Mouse (Mus musculus) stomach, embryonic 14.5 days (tissue): ENCODE measurements around the gene Ercc6. TPM values are rescaled to one million over a fixed set of nuclear protein-coding genes. Genes with fewer than 3 reads are reported as not detected.

Experiments used
- ATAC-seq: fragments of 200-750 bp; cut with Nextera tagmentation; 2 replicates; pipeline ENCODE4 v1.8.0; 2017; ENCODE audit warnings: low read depth, moderate TSS enrichment; ENCODE audit not compliant: insufficient number of reproducible peaks, insufficient read depth, low FRiP score
- H3K27ac ChIP-seq: fragments of 300-500 bp; sonication (generic); 2 replicates; pipeline ENCODE4 v1.5.1; 2014; ENCODE audit warnings: mild to moderate bottlenecking, low read length, moderate library complexity, mixed read lengths
- H3K27me3 ChIP-seq: fragments of 300-500 bp; sonication (generic); 2 replicates; pipeline ENCODE4 v1.6.1; 2014; ENCODE audit warnings: low read length, control low read depth, mixed read lengths; ENCODE audit not compliant: control insufficient read depth, insufficient read depth
- H3K36me3 ChIP-seq: fragments of 300-500 bp; sonication (generic); 2 replicates; pipeline ENCODE4 v1.6.1; 2014; ENCODE audit warnings: mild to moderate bottlenecking, control low read depth, low read length, moderate library complexity, mixed read lengths; ENCODE audit not compliant: control insufficient read depth, insufficient read depth
- H3K4me1 ChIP-seq: fragments of 300-500 bp; sonication (generic); 2 replicates; pipeline ENCODE4 v1.6.1; 2014; ENCODE audit warnings: low read length, control low read depth, mixed read lengths; ENCODE audit not compliant: control insufficient read depth, insufficient read depth
- H3K4me2 ChIP-seq: fragments of 300-500 bp; sonication (generic); replicated peaks from 2 replicates; pipeline ENCODE4 v1.6.1; 2014; ENCODE audit warnings: low read depth, low read length, control low read depth
- H3K4me3 ChIP-seq: fragments of 300-500 bp; sonication (generic); 2 replicates; pipeline ENCODE4 v1.5.1; 2014; ENCODE audit warnings: low read depth, low read length, control low read depth
- H3K9ac ChIP-seq: fragments of 300-500 bp; sonication (generic); replicated peaks from 2 replicates; pipeline ENCODE4 v1.6.1; 2014; ENCODE audit warnings: low read depth, mild to moderate bottlenecking, control low read depth, low read length, moderate library complexity, mixed read lengths
- H3K9me3 ChIP-seq: fragments of 300-500 bp; sonication (generic); 2 replicates; pipeline ENCODE4 v1.6.1; 2016; ENCODE audit warnings: low read depth, low read length, control low read depth; ENCODE audit not compliant: control insufficient read depth
- WGBS: fragments of 180-500 bp; shearing (Covaris S2); extraction: QIAGEN DNeasy Blood & Tissue Kit; methylation state at CpG from one replicate; pipeline ENCODE4 v1.1.7; 2014; 5-methylcytosine and 5-hydroxymethylcytosine counted together
- polyA plus RNA-seq: library from polyadenylated mRNA; unstranded; fragments of >200 nt; fragmentation: Nextera tagmentation; extraction: Ambion mirVana; gene quantifications from 2 replicates; pipeline ENCODE4 v1.2.1, GENCODE M21; 2014

Gene Ercc6
- polyA plus RNA-seq, 1 experiment from 2014 or later, result 18.6 TPM

GRCm38 (mm10) chr14:32534137-32534536 lies 20.8 kb downstream of the Ercc6 start:
- no peaks in the 10 kb centered on the region for H3K27me3 ChIP-seq
- H3K9ac ChIP-seq, result no peak overlapping the region
- H3K27ac ChIP-seq, result no peak overlapping the region
- ATAC-seq, result no peak
- H3K36me3 ChIP-seq, result peaks cover 10% of the 10 kb centered on the region; the same call in 1 of the 2 replicates
- no peaks in the 10 kb centered on the region for H3K4me1 ChIP-seq
- no peak overlapping the region for H3K4me2 ChIP-seq
- no peak overlapping the region for H3K4me3 ChIP-seq
- 75% methylated on average over 5 of the region's 5 CpGs for WGBS
- H3K9me3 ChIP-seq, result no peaks in the 10 kb centered on the region

GRCm38 (mm10) chr14:32536763-32537162 lies 23.4 kb downstream of the Ercc6 start:
- no peak for ATAC-seq
- Histone ChIP-seq H3K4me1 (no peaks in the 10 kb centered on the region), H3K9me3 (no peaks in the 10 kb centered on the region), H3K9ac (no peak overlapping the region), H3K4me2 (no peak overlapping the region), H3K27ac (no peak overlapping the region), H3K27me3 (no peaks in the 10 kb centered on the region), H3K36me3 (peaks cover 16% of the 10 kb centered on the region; the same call in 1 of the 2 replicates), H3K4me3 (no peak overlapping the region)
- 65% methylated on average over 9 of the region's 9 CpGs for WGBS

DNA sequence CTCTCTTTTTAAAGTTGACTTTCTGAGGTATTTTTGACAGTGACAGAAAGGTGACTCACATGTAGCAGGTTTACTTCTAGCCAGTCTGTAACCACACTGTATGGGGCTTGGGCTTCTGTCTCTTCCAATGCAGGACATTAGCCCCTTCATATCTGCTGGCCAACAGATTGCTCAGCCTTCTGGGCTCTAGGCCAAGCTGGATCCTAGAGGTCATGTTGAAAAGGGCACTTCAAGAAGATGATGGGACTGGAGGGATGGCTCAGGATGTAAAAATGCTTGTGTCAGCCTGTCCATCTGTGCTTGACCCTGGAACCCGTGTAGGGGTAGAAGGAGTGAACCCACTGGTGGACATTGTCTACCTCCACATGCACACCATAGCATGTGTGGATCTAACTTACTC lies 24.8 kb downstream of the Ercc6 start:
- Histone ChIP-seq H3K27me3 (no peaks in the 10 kb centered on the region), H3K4me3 (no peak overlapping the region), H3K27ac (no peak overlapping the region), H3K36me3 (peaks cover 23% of the 10 kb centered on the region; the same call in 1 of the 2 replicates), H3K4me2 (no peak overlapping the region), H3K9me3 (no peaks in the 10 kb centered on the region), H3K4me1 (no peaks in the 10 kb centered on the region), H3K9ac (no peak overlapping the region)
- no peak for ATAC-seq
- 81% methylated on average over 1 of the region's 1 CpGs for WGBS

GRCm38 (mm10) chr14:32543075-32543474 lies 29.8 kb downstream of the Ercc6 start:
- no peak overlapping the region for H3K27ac ChIP-seq
- H3K27me3 ChIP-seq, result no peaks in the 10 kb centered on the region
- H3K9me3 ChIP-seq, result no peaks in the 10 kb centered on the region
- H3K9ac ChIP-seq, result no peak overlapping the region
- ATAC-seq, result no peak
- peaks cover 18% of the 10 kb centered on the region; the same call in 1 of the 2 replicates for H3K36me3 ChIP-seq
- no peak overlapping the region for H3K4me3 ChIP-seq
- H3K4me1 ChIP-seq, result no peaks in the 10 kb centered on the region
- no peak overlapping the region for H3K4me2 ChIP-seq

DNA sequence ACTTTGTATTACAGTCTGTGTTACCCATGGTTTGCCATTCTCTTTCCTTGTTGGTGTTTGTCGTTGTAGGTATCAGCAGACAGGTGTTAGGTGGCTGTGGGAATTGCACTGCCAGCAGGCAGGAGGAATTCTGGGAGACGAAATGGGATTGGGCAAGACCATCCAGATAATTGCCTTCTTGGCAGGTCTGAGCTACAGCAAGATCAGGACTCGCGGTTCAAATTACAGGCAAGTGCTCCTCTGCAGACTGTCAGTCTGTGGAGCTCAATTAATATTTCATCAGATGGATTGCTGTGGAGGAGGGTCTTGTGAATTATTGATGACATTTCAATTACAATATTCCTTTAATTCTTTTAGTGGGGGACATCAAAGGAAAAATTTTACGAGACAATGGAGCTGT lies 33.4 kb downstream of the Ercc6 start:
- Histone ChIP-seq H3K9ac (no peak overlapping the region), H3K4me1 (no peaks in the 10 kb centered on the region), H3K36me3 (peaks cover 18% of the 10 kb centered on the region; the same call in 1 of the 2 replicates), H3K27me3 (no peaks in the 10 kb centered on the region), H3K9me3 (no peaks in the 10 kb centered on the region), H3K4me3 (no peak overlapping the region), H3K4me2 (no peak overlapping the region), H3K27ac (no peak overlapping the region)
- WGBS, result 70% methylated on average over 5 of the region's 5 CpGs
- ATAC-seq, result no peak

DNA sequence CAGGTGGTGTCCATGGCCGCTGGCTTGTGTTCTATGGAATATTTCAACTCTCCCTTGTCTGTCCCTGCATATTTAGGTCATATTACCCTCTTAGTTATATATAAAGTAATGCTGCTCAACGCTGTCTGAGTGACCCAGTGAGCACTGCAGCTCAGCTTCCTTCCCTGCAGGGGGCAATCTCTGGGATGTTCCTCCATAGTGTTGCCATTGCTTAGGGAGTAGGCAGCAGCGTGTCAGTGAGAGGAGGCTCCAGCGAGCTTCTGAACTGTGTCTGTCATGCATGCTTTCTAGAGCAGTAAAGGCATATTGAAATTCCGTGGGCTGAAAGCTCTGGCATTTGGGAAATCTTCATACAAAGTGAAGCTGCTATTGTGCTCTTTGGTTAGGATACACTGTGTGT lies 38.5 kb downstream of the Ercc6 start:
- no peak overlapping the region for H3K27ac ChIP-seq
- peaks cover 13% of the 10 kb centered on the region; the same call in 1 of the 2 replicates for H3K36me3 ChIP-seq
- H3K4me3 ChIP-seq, result no peak overlapping the region
- no peaks in the 10 kb centered on the region for H3K27me3 ChIP-seq
- ATAC-seq, result no peak
- H3K4me2 ChIP-seq, result no peak overlapping the region
- WGBS, result 85% methylated on average over 5 of the region's 5 CpGs
- no peaks in the 10 kb centered on the region for H3K4me1 ChIP-seq
- H3K9me3 ChIP-seq, result no peaks in the 10 kb centered on the region
- H3K9ac ChIP-seq, result no peak overlapping the region

GRCm38 (mm10) chr14:32553198-32553903 lies 40.0 kb downstream of the Ercc6 start:
- Histone ChIP-seq H3K9ac (no peak overlapping the region), H3K27me3 (no peaks in the 10 kb centered on the region), H3K4me3 (no peak overlapping the region), H3K36me3 (peaks cover 17% of the 10 kb centered on the region; the same call in 1 of the 2 replicates), H3K4me1 (no peaks in the 10 kb centered on the region), H3K27ac (no peak overlapping the region), H3K9me3 (no peaks in the 10 kb centered on the region), H3K4me2 (no peak overlapping the region)
- no peak for ATAC-seq
- 79% methylated on average over 10 of the region's 10 CpGs for WGBS

GRCm38 (mm10) chr14:32554860-32555526 lies 41.7 kb downstream of the Ercc6 start:
- 59% methylated on average over 8 of the region's 8 CpGs for WGBS
- no peaks in the 10 kb centered on the region for H3K27me3 ChIP-seq
- H3K9ac ChIP-seq, result no peak overlapping the region
- H3K4me2 ChIP-seq, result no peak overlapping the region
- no peak overlapping the region for H3K27ac ChIP-seq
- no peak overlapping the region for H3K4me3 ChIP-seq
- no peaks in the 10 kb centered on the region for H3K9me3 ChIP-seq
- H3K4me1 ChIP-seq, result no peaks in the 10 kb centered on the region
- peaks cover 25% of the 10 kb centered on the region; the same call in 1 of the 2 replicates for H3K36me3 ChIP-seq
- ATAC-seq, result no peak
